Mouse (Mus musculus): ENCODE results near the gene Iqschfp.

Gene Iqschfp

DNA sequence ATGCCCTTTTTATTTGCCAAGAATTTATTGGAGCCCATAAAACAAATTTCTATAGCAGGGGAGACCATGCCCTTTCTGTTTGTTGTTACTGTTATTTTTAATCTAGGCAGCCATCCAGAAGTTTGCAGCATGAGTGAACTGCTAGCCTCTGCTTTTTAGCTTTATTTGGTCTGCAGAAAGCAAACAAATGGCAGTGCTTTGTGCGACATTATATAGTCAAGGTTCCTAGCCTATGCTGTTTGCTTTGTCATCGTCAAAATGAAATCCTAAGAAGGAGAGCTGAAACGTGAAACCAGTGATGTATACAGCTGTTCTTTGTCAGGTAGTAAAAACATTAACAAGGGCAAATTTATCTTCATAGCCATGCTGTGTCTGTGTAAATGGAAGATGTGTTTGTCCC lies 459.4 kb downstream of the Iqschfp start:
- no peak for DNase-seq (ENCODE audit: low spot score)

DNA sequence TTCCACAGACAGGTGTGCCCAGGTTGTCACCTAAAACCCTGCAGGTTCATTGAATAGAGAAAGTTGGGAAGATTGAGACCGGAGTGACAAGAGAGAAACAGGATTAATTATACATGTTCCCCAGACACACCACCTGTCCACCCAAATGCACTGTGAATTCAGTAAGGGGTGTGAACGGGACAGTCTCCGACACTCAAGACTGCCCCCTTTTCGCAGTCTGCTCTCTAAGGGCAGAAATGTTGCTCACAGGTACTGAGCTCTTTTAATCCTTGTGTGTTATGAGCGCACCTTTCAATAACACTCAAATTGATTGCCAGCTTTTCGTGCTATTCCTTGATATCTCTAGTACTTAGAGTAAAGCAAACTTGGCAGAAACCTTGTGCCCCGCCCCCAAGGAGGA lies 460.9 kb downstream of the Iqschfp start:
- no peak for DNase-seq (ENCODE audit: low spot score)

DNA sequence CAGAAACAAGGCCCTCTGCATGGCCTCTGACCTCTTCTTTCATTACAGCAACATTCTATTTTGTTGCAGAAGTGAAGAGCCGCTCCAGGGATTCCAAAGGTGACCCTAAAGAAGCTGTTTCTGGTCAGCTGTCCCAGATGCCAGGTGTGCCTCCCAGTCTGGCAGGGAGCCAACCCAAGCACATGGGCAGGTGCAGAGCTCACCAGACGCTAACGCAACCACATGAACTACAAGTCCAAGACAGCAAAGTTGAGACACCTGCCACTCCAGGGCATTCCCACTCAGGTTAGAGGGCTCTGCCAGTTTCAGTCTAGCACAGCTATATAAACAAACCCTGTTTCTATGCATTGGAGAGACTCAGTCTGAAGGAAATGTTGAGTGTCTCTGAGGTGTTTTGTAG lies 461.5 kb downstream of the Iqschfp start:
- DNase-seq (ENCODE audit: low spot score) = no peak

DNA sequence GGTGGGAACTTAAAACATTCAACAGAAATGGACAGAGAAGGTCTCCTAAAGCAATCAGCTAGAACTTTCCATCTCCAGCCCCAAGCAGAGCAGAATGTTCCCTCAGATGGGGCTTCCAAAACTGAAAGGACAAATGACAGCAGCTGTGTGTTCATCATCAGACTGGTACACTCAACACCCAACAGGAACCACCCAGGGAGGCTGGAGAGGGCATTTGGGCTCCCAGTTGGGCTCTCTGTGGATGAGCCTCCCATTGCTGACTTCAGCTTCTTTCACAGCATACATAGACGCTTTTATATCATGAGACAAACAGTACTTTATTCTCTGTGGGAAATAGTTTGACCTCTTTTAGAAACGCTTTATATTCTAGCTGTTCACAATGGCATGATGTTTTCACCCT lies 464.5 kb downstream of the Iqschfp start:
- DNase-seq (ENCODE audit: low spot score) = no peak

DNA sequence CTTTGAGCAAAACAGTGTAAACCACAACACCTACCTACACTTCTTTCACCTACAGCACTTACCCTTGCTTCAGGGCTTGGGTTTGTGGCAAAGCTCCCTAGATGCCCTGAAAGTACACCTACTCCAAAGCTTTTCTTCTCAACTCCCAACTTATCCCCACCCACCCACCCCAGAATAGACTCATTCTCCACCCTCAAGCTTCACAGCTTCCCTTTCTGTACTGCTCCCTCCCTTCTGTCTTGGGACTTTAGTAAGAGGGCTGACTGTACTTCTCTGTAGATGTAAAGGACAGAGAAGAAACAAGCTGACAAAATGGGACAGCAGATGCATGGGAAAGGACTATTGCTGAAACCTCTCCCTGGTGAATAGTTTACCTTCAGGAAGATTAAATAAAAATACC lies 476.0 kb downstream of the Iqschfp start:
- no peak for DNase-seq (ENCODE audit: low spot score)

DNA sequence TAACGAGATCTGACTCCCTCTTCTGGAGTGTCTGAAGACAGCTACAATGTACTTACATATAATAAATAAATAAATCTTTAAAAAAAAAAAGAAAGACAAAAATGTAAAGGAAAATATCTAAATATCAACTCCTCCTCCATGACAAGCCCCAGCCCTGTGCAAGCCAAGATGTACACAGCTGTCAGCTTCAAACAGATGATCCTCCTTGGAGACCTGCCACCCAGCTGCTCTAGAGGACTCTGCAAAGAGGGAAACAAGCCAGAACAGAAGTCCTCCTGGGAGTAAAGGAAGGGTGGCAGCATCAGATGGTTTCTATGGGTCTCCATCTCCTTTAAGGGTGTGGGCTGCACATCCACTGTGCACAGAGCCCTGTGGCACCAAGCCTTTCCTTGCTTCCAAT lies 480.9 kb downstream of the Iqschfp start:
- DNase-seq (ENCODE audit: low spot score) = no peak

DNA sequence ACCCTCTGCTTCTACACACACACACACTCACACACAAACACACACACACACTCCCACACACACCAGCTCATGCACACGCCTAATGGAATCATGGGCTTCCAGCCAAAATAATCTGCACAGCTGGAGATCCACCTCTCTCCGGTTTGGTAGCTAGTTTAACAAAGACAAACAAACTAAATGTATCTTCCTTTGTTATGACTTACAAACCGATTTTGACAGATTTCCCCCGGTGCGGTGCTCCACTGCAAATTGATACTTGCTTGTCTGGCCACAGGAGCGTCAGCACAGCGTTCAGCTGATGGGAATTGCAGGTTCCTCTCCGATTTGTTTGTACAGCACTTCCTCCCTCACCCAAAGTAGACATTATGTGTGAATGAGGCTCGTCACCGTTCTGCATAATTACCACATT lies 483.1 kb downstream of the Iqschfp start:
- DNase-seq (ENCODE audit: low spot score) = no peak

DNA sequence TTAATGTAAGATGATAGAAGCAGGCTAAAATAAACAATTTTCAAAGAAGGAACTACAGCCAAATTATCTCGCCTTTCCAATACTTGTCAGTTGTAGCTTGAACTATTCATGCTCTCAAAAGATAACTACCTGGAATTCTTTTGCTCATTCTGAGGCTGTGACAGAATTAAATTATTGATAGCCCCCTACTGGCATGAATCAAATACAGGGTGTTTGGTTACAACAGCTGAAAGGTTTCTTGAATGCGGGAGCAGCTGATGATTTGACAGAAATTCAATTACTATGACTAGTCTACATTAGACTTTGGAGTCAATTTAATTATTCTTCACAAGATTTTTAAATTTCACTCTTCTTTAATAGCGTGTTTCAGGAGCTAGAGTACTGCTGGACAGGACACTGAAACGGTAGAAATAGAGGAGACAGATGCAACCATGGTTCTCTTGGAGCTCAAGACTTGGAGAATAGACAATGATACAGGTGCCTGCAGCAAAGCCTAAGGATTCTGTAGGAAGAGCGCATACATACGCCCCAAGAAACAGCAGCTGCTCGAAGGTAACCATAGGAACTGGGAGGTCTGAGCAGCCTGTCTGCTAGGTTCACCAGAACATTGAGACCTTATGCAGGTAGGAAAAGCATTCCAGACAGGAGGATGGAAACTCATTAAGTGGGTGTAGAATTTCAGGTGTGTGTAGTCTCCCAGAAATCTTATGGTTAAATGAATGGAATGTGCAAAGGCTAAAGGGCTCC lies 485.6 kb downstream of the Iqschfp start:
- no peak for DNase-seq (ENCODE audit: low spot score)

DNA sequence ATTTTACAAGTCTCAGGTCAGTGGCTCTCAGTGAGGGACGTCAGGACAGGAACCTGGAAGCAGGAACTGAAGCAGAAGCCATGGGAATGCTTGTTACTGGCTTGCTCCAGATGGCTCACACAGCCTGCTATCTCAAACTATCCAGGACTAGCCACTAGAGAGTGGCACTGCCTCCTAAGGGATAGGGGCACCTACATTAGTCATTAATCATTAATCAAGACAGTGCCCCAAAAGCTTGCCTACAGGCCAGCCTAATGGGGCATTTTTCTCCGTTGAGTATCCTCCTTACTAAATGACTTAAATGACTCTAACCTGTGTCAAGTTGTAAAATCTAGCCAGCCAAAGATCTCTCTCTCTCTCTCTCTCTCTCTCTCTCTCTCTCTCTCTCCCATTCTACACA lies 486.8 kb downstream of the Iqschfp start:
- no peak for DNase-seq (ENCODE audit: low spot score)

DNA sequence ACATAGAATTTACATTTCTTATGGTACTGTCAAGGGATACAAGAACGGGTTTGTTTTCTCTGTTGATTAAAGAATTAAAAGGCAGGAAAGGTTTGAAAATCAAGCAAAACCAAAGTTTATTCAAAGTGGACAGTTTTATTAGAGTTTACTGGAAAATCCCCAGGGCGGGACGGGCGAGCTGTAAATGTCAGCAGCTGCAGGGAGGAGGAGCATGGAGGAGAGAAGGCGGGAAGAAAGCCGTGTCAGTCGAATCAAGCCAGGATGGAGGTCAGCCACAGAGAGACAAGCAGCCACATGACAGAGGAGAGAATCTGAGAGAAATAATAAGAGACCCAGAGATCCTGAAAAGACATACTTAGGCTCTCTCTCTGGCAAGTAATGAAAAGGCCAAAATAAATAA lies 487.2 kb downstream of the Iqschfp start:
- no peak for DNase-seq (ENCODE audit: low spot score)

DNA sequence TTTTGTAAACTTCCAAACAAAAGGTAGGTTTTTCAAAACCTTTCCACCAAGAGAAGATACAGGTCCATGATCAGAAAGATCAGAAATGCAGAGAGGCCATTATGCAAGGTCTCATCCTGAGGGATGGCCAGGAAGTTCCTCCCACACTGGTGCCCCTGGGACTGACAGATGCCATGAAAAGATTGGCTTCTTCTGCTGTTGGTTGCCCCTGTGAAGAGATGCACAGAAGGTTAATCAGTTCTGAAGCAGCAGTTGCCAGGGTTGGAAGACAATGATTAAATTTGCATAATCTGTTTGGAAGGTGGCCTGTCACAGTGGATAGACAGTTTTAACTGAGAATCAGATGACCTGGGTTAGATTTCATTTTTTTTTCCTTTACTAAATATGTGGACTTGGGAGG lies 491.6 kb downstream of the Iqschfp start:
- no peak for DNase-seq (ENCODE audit: low spot score)

DNA sequence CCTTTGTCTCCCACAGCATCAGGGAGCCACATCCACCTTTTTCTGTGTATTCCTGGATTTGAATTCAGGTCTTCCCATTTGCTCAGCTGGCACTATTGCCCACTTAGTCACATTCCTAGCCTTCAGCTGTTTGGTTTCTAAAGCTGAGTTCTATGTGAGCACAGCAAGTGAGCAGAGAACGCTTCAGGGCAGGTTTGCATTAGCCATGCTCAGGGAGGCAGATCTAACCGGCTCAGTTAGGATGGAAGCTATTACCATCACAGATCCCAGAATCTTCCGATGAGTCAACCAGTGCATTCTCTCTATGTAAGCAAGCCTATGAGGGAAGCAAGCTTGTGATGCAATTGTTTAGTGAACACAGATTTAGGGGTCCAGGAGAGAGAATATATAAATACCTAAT lies 493.5 kb downstream of the Iqschfp start:
- no peak for DNase-seq (ENCODE audit: low spot score)

DNA sequence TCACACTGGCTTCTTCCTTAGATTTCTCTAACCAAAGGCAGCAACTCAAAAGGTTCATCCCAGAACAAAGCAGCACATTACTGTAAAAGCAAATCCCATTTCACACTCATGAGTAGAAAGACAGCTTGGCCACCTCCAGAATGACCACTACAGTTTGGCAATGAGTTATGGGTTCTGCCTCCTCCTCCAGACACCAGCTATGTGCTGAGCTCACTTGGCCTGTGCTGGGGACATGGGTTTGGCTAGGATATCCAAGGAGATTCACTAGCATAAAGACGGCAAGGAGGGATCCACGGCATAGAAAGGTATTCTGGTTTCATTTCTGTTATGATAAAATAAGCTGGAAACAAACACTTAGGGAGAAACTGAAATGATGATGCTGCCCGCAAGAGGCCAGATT lies 496.0 kb downstream of the Iqschfp start:
- DNase-seq (ENCODE audit: low spot score) = no peak

DNA sequence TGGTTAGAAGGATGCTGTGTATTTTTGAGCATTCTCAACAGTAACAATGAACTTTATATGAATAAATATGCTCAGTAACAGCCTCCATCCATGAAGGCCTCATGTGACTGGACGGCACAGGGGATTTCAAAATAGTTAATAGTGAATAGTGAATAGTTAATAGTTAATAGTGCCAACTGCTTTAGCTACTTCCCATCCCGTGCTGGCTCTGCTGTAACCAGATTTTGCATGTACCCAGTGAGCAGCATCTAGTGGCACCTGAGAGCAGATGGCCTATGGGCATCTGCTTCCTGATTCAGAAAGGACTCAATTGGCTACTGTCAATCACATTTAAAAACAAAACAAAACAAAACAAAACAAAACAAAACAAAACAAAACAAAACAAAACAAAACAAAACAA lies 501.5 kb downstream of the Iqschfp start:
- DNase-seq (ENCODE audit: low spot score) = no peak

DNA sequence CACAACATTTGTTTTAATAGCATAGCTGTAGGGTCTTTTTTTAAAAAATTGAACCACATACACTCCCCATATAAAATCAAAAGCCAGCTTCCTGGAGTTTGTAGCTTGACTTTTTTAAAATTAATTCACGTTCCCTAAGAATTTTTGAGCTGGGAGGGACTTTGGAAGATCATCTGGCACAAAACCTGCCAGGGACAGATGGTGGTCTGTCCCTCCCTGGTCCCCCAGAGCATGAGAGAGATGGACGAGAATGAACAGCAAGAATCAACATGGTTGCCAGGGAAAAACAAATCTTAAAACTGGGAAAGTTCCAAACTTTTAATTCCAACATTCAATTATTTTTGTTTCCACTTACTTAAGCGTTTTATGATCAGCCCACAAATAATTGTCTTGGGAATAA lies 506.7 kb downstream of the Iqschfp start:
- no peak for DNase-seq (ENCODE audit: low spot score)

DNA sequence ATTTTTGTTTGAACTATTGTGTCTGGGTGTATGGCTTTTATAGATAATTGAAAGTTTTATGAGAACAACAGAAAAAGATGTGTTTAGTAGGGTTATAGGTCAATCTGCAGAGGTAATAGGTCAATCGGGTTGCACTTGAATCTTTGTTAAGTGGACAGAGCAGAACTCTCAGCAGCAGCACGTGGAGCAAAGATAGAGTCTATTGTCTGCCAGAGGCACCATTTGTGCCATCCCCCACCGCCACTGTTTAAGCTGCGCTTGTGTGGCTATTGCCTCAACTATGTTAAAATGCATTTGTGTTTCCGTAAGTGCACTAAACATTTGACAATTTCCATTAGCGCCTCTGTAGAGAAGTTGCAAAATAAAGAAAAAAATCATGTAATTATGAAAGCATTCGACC lies 508.1 kb downstream of the Iqschfp start:
- no peak for DNase-seq (ENCODE audit: low spot score)

DNA sequence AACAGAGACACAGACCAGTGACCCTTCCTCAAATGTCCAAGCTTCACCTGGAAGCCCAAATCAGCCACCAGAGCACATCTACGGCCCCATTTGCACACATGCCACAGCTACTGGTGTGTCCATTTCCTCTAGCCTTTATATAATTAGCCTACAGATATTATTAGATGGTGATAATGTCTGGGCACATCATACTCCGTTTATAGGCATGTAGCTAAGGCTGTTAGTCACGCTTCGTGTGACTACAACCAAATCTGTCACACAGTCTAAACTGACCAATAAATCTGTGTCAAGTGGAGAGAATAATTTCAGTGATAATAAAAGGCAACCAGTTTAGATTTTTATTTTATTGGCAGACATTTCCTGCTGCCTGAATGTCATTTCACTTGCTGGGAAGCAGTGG lies 511.3 kb downstream of the Iqschfp start:
- no peak for DNase-seq (ENCODE audit: low spot score)

DNA sequence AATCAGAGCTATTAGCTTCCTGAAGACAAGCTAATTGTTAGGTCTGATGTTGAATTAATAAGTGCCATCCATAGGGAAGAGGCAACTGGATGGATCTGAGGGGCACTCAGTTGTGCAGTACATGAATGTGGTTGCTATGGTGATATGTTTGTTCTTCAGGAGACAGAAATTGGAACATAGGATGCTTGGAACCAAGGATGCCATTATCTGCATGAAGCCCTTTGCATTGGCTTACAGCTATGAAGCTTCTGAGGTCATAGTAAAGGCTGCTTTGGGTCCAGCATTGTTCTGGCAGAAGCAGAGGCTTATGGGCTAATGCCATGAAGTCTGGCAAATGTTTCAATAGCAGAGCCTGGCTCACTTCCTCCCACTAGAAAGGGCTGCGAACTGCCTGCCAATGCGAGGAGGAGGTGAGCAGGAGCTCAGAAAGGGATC lies 511.8 kb downstream of the Iqschfp start:
- no peak for DNase-seq (ENCODE audit: low spot score)

DNA sequence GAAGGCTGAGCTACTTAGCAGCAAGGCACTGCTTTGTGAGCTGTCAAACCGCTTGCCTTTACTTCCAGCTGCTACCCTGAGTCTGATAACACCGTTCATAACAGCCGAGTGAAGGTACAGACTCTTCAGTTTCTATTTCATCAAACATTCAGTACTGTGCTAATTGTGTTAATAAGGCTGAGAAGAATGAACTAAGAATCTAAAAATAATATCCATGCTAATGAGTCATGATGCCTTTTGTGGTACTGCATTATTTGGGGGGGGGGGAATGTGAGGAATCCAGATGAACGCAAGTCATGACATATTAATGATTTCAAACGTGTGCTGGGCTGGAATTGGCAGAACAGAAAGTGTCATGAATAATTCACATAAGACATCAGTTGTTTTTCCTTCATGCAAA lies 513.7 kb downstream of the Iqschfp start:
- DNase-seq (ENCODE audit: low spot score) = no peak

DNA sequence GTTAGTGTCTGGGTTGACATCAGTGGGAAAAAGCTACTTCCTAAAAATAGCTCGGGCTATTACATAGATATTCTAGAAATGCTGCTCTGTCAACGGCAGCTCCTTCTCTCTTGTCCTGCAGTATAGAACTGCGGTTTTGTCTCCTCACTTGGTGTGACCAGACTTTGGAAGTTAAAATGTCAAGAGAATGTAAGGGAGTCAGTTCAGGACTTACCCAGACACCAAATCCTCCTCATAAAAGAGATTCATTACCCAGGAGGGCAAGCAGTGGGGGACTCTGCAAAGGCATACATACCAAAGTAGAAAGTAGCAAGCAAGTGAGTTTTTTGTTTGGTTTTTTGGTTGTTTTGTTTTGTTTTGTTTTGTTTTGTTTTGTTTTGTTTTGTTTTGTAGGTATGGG lies 520.2 kb downstream of the Iqschfp start:
- no peak for DNase-seq (ENCODE audit: low spot score)

DNA sequence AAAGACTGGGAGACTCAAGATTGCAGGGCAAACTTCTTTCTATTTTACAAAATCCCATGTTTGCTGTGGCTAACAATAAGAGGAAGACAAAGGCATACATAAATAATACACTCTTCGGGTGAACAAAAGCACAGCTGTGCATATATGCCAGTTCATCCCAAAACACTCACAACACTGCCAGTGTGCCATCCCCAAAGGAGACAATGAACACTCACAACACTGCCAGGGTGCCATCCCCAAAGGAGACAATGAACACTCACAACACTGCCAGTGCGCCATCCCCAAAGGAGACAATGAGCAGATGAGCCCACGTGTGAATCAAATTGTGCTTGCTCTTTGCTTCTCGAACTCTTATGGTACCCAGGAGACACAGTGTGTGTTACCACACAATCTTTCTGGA lies 527.8 kb downstream of the Iqschfp start:
- DNase-seq (ENCODE audit: low spot score) = no peak

DNA sequence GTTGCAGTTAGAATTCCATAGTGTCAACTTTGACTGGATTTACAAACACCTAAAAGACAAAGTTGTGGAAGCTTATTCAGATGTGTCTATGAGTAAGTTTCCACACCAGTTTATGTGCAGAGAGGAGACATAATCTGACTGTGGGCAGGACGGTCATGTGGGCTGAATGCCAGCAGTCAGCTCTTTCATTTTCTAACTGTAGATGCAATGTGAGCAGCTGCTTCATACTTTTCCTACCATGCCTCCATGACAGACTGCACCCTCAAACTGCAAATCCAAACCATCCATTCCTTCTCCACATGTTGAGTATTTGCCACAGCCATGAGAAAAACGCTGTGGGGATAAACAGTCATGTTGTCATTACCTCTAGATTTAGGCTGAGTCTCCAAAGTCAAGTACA lies 528.9 kb downstream of the Iqschfp start:
- DNase-seq (ENCODE audit: low spot score) = no peak

DNA sequence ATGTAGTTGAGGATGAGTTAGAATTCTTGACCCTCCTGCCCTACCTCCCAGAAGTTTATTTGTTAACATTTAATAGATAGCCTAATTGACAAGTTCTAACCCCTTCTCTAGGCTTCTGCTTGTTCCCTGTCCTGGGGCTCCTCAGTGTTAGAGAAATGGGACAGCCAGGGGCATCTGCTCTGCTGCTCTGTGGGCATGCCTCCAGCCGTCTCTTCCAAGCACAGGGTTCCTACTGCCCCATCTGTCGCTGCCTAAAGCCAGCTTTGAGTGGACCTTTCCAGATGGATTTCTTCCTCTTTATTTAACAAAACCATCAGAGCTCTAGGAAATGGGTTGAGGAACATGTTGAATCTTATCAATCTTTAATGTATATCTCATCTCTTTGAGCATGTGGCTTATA lies 529.8 kb downstream of the Iqschfp start:
- no peak for DNase-seq (ENCODE audit: low spot score)

DNA sequence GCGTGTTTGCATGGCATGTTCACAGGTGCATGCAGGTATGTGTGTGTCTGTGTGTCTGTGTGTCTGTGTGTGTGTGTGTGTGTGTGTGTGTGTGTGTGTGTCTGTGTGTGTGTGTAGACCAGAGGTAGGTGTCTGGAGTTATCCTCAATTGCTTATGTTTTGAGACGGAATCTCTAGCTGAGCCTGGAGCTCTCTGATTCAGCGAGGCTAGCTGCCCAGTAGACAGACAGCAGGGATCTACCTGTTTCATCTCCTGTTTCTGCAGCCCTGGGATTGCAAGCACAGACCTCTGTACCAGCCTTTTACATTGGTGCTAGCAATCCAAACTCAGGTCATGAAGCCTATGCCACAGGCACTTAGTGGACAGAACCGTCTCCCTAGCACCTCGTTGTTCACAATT lies 536.0 kb downstream of the Iqschfp start:
- DNase-seq (ENCODE audit: low spot score) = no peak

DNA sequence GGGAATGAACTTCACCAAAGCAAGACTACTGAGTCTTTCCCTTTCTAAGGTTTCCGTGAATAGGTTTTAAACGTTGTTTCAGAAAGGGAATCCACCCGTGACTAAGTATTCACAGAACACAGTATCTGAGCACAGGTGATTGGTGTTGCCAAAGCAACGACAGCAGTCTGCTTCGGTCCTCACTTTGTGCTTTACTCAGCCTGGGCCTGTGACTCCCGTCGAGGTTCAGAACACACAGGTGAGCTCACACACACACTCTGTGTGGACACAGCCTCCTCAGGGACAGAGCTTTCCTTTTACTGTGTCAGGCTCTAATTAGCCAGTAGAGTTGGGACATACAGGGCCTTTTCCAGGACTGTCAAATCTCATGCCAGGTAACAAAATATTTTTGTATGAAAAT lies 542.4 kb downstream of the Iqschfp start:
- DNase-seq (ENCODE audit: low spot score) = no peak

All from ovary, postnatal 10 days (tissue).